Mouse (Mus musculus) skeletal muscle tissue, postnatal 0 days (tissue): ENCODE results near the gene Cenpk. TPM values are rescaled to one million over a fixed set of nuclear protein-coding genes. Genes with fewer than 3 reads are reported as not detected.

Source experiments
- polyA plus RNA-seq: library from polyadenylated mRNA; unstranded; fragments of >200 nt; fragmentation: Nextera tagmentation; extraction: Ambion mirVana; gene quantifications from 2 replicates; pipeline ENCODE4 v1.2.1, GENCODE M21; 2015

The Cenpk gene
- polyA plus RNA-seq, result 15.5 and 16.5 TPM in 2 replicates

GRCm38 (mm10) chr13:104228384-104229066 lies at the start of gene Cenpk, which contains the start of gene Ppwd1:
Gene Cenpk, plus strand, starts transcription at chr13:104228611.
Gene Ppwd1, minus strand, starts transcription at chr13:104228843.

DNA sequence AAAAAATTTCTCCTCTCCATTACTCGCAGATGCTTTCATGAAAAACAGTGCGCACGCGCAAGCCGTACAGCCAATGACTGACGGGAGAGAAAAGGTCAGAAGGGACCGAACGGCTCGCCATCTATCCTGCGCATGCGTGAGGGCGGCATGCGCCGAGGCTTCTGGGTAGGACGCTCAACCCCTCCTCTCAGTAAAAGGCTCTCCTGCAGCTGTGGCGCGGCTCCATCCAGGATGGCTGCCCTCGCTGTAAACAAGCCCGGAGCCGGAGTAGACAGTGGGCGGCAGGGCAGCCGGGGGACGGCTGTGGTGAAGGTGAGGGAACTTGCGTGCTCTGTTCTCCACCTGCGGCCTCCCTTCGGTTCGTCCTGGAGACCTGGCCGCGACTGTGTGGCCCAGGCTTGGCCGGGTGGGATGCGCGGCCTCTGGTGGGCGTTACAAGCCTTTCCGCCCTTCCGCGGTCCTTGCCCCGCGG lies 49.7 kb upstream of the Cenpk start, which contains the start of gene Trim23:
Gene Trim23, plus strand, starts transcription at position 148 of the 472 bp plus-strand sequence.

GRCm38 (mm10) chr13:104287366-104288225 lies 59.2 kb downstream of the Cenpk start, which contains the start of gene Adamts6:
Gene Adamts6, plus strand, starts transcription at chr13:104287835.

Other genes with a start within 250 kb of the Cenpk start
- gene Nln, start 119.0 kb upstream of the Cenpk start, polyA plus RNA-seq, result 10.8 and 11.8 TPM in 2 replicates
- gene Sgtb, start 118.9 kb upstream of the Cenpk start, polyA plus RNA-seq, result 2.0 and 2.3 TPM in 2 replicates
- gene Trappc13, start 50.1 kb upstream of the Cenpk start, polyA plus RNA-seq, result 34.2 and 35.4 TPM in 2 replicates
- 16.0 and 18.4 TPM in 2 replicates for gene Trim23, start 49.8 kb upstream of the Cenpk start, polyA plus RNA-seq
- 6.1 and 6.6 TPM in 2 replicates for gene Ppwd1, start 232 bp downstream of the Cenpk start, polyA plus RNA-seq
- 0.57 and 0.77 TPM in 2 replicates for gene Adamts6, start 59.2 kb downstream of the Cenpk start, polyA plus RNA-seq